Mouse (Mus musculus): ENCODE measurements around the gene Acot4.
"Not testable (repeated sequence)": the region's sequence is repeated elsewhere in the genome, so short reads cannot be mapped to it uniquely, and the experiment has no call there.

The Acot4 gene

GRCm38 (mm10) chr12:84077371-84077990, 39.3 kb downstream of the Acot4 start:
- DNase-seq (ENCODE audit: low spot score) = no peak

GRCm38 (mm10) chr12:84083842-84084241, 45.7 kb downstream of the Acot4 start:
- no peak for DNase-seq (ENCODE audit: low spot score)

- no peak for DNase-seq (ENCODE audit: low spot score)
These were observed 46.4 kb downstream of the Acot4 start for GRCm38 (mm10) chr12:84084581-84084980.

GRCm38 (mm10) chr12:84094666-84095065, 56.5 kb downstream of the Acot4 start:
- not testable (repeated sequence) for DNase-seq (ENCODE audit: low spot score)
